11 mouse cellular contexts compared by ENCODE assay signal in genomic region chr5:73782214-73783091, GRCm38 (mm10).
A peak's percentile ranks its signal among the peaks of the same experiment; 100 is the strongest.
DNase-seq lines count a peak whose midpoint lies in the region; ATAC-seq lines count a peak whose summit lies in the region.
"Had no signal": no experiment of that assay in that cellular context is flagged by ENCODE, and none has a peak within 500 bp of the region (broad histone marks: within the 10 kb centered on the region; RNA-seq: fewer than 3 reads in every experiment).

No protein-coding gene starts in this region.

- H3K9me3 ChIP-seq in hindbrain, embryonic 10.5 days = no peaks in the 10 kb centered on the region
- no peaks in the 10 kb centered on the region for H3K9me3 ChIP-seq in hindbrain, embryonic 16.5 days (ENCODE audit: control insufficient read depth, low read length)
- no peaks in the 10 kb centered on the region for H3K9me3 ChIP-seq in neural tube, embryonic 12.5 days

- H3K27me3 ChIP-seq in hindbrain, embryonic 10.5 days (ENCODE audit: insufficient read depth, poor library complexity, severe bottlenecking) = no peaks in the 10 kb centered on the region
- no peaks in the 10 kb centered on the region for H3K27me3 ChIP-seq in hindbrain, embryonic 16.5 days (replicated peaks; ENCODE audit: control insufficient read depth, insufficient read depth, low read length)
- no peaks in the 10 kb centered on the region for H3K27me3 ChIP-seq in neural tube, embryonic 12.5 days (replicated peaks)

- no peak overlapping the region for H3K9ac ChIP-seq in hindbrain, embryonic 16.5 days (ENCODE audit: low read depth, low read length)
- H3K9ac ChIP-seq in neural tube, embryonic 12.5 days = no peak overlapping the region

- peak; percentile 78 for DNase-seq in hindbrain, embryonic 10.5 days (ENCODE audit: low spot score)
- DNase-seq in forelimb bud, embryonic 11.5 days (ENCODE audit: low read depth, low spot score) = peak; percentile 97
- DNase-seq in kidney, postnatal 14 days = peak; percentile 41
- no peak for DNase-seq in layer of hippocampus, adult 18-20 months (ENCODE audit: low spot score in 2 of 2)
- no peak for DNase-seq in frontal cortex, postnatal 36 days (ENCODE audit: low spot score in 2 of 2)

- H3K36me3 ChIP-seq in hindbrain, embryonic 10.5 days = no peaks in the 10 kb centered on the region
- H3K36me3 ChIP-seq in hindbrain, embryonic 16.5 days (ENCODE audit: control insufficient read depth, insufficient read depth, low read length) = no peaks in the 10 kb centered on the region
- H3K36me3 ChIP-seq in neural tube, embryonic 12.5 days = no peaks in the 10 kb centered on the region

- WGBS in hindbrain, embryonic 10.5 days = 50% methylated on average over 15 of the region's 15 CpGs
- WGBS in hindbrain, embryonic 16.5 days = 60% methylated on average over 15 of the region's 15 CpGs
- WGBS in neural tube, embryonic 12.5 days = 60% methylated on average over 15 of the region's 15 CpGs

- H3K27ac ChIP-seq in hindbrain, embryonic 10.5 days = peak overlapping the region; percentile 31; the same call in 1 of the 2 replicates
- H3K27ac ChIP-seq in hindbrain, embryonic 16.5 days (ENCODE audit: low read depth, low read length) = no peak overlapping the region
- H3K27ac ChIP-seq in neural tube, embryonic 12.5 days = no peak overlapping the region
- H3K27ac ChIP-seq: macrophage had no signal

- ATAC-seq in hindbrain, embryonic 16.5 days = no peak
- no peak for ATAC-seq in neural tube, embryonic 12.5 days (ENCODE audit: low FRiP score, low read depth)
- no peak for ATAC-seq in erythroid progenitor cell, adult 5-6 weeks (replicated peaks; ENCODE audit: low FRiP score, poor library complexity, severe bottlenecking)
- ATAC-seq: CD4-positive, CD25-positive, alpha-beta regulatory T cell, adult 4 months had no signal

- H3K4me2 ChIP-seq in hindbrain, embryonic 16.5 days (ENCODE audit: low read length) = no peak overlapping the region
- peak overlapping the region; percentile 16; the same call in 1 of the 2 replicates for H3K4me2 ChIP-seq in neural tube, embryonic 12.5 days (replicated peaks)

- no peak overlapping the region for H3K4me3 ChIP-seq in hindbrain, embryonic 10.5 days
- H3K4me3 ChIP-seq in hindbrain, embryonic 16.5 days (ENCODE audit: low read length) = no peak overlapping the region
- H3K4me3 ChIP-seq in neural tube, embryonic 12.5 days = no peak overlapping the region
- H3K4me3 ChIP-seq: erythroblast, embryonic 14.5 days had no signal

- peaks cover 17% of the 10 kb centered on the region for H3K4me1 ChIP-seq in hindbrain, embryonic 10.5 days (replicated peaks)
- no peaks in the 10 kb centered on the region for H3K4me1 ChIP-seq in hindbrain, embryonic 16.5 days (ENCODE audit: control insufficient read depth, insufficient read depth, low read depth, low read length)
- peaks cover 9% of the 10 kb centered on the region; the same call in 1 of the 2 replicates for H3K4me1 ChIP-seq in neural tube, embryonic 12.5 days

Comparison
In these comparisons a context has a peak if more than half of its experiments do, and no peak if none do; other contexts are left out.
1. DNase-seq: peak in hindbrain, embryonic 10.5 days (single experiment), forelimb bud, embryonic 11.5 days (single experiment) and kidney, postnatal 14 days (single experiment); none in layer of hippocampus, adult 18-20 months (0 of 2) and frontal cortex, postnatal 36 days (0 of 2).